Mouse (Mus musculus): ENCODE data around the gene Ceacam16.

Ceacam16 gene

GRCm38 (mm10) chr7:19843561-19843960 is 17.5 kb downstream of the Ceacam16 start:
- peak; percentile 72 to 82 for DNase-seq (ENCODE audit: low spot score in 2 of 2)

GRCm38 (mm10) chr7:19842885-19843504 is 18.1 kb downstream of the Ceacam16 start:
- DNase-seq (ENCODE audit: low spot score in 2 of 2): no peak

GRCm38 (mm10) chr7:19841686-19842413 is 19.2 kb downstream of the Ceacam16 start:
- peak; percentile 70 for DNase-seq (ENCODE audit: low spot score in 2 of 2)

DNA sequence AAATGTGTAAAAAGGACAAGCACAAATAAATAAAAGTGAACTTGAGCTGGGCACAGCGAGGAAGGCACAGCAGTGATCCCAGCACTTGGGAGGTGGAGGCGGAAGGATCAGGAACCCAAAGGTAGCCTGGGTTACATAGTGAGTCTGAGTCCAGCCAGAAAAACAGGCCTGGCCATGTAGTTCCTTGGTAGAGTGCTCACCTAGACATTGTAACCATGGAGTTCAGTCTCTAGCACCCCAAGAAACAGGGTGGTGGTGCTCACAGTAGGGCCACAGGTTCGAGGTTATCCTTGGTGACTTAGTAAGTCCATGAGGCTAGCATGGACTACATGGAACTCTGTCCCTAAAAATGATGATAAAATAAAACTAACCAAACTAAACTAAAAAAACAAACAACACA is 20.2 kb downstream of the Ceacam16 start:
- DNase-seq (ENCODE audit: low spot score in 2 of 2): no peak

DNA sequence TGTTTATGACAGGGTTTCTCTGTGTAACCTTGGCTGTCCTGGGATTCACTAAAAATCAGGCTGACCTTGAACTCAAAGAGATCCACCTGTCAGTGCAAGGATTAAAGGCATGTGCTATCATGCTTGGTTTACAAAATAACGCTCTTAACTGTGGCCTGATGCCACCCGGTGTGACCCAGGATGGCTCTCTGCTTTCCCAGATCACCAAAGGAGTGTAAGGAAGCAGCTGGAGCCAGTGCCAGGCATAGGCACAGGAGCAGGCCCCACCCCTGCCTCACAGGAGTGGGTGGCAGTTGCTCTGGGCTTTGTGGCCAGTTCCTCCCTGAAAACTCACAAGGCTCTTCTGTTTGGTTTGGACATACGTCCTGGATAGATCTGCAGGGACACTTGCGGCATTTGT is 20.7 kb downstream of the Ceacam16 start:
- DNase-seq (ENCODE audit: low spot score in 2 of 2): no peak

- DNase-seq (ENCODE audit: low spot score in 2 of 2): no peak
Measured at GRCm38 (mm10) chr7:19836843-19837242, 24.3 kb downstream of the Ceacam16 start.

GRCm38 (mm10) chr7:19834055-19834454 is 27.0 kb downstream of the Ceacam16 start:
- DNase-seq (ENCODE audit: low spot score in 2 of 2): no peak

GRCm38 (mm10) chr7:19831837-19832236 is 29.3 kb downstream of the Ceacam16 start:
- DNase-seq (ENCODE audit: low spot score in 2 of 2): no peak

GRCm38 (mm10) chr7:19830682-19831156 is 30.4 kb downstream of the Ceacam16 start:
- no peak for DNase-seq (ENCODE audit: low spot score in 2 of 2)

- DNase-seq (ENCODE audit: low spot score in 2 of 2): no peak
Measured at GRCm38 (mm10) chr7:19829694-19830093, 31.4 kb downstream of the Ceacam16 start.

GRCm38 (mm10) chr7:19826756-19827155 is 34.3 kb downstream of the Ceacam16 start:
- no peak for DNase-seq (ENCODE audit: low spot score in 2 of 2)

GRCm38 (mm10) chr7:19824182-19824973 is 36.7 kb downstream of the Ceacam16 start:
- peak; percentile 46 to 54 for DNase-seq (ENCODE audit: low spot score in 2 of 2)

GRCm38 (mm10) chr7:19823256-19824181 is 37.6 kb downstream of the Ceacam16 start:
- no peak for DNase-seq (ENCODE audit: low spot score in 2 of 2)

- DNase-seq (ENCODE audit: low spot score in 2 of 2): no peak
Measured at GRCm38 (mm10) chr7:19822604-19823058, 38.5 kb downstream of the Ceacam16 start, which contains the start of gene Bcl3. Gene Bcl3, minus strand, starts transcription at chr7:19822770.

DNA sequence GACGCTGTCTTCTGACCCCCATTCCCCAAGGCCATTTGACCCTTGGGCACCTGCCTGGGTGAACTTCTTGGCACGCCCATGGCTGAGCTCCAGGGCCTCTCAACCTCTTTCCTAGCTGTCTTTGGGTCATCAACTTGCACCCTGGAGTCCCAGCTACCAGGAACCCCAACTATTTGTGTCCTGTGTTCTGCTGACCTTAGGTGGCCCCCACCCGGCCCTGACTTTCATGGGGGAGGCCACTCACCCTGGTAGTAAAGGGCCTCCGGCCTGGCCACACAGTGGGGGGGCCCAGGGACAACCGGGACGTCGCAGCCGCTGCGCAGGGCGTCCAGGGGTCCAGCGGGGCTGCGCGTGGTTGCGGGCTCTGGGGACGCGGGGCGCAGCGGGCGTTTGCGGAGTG is 38.9 kb downstream of the Ceacam16 start:
- DNase-seq (ENCODE audit: low spot score in 2 of 2): no peak

DNA sequence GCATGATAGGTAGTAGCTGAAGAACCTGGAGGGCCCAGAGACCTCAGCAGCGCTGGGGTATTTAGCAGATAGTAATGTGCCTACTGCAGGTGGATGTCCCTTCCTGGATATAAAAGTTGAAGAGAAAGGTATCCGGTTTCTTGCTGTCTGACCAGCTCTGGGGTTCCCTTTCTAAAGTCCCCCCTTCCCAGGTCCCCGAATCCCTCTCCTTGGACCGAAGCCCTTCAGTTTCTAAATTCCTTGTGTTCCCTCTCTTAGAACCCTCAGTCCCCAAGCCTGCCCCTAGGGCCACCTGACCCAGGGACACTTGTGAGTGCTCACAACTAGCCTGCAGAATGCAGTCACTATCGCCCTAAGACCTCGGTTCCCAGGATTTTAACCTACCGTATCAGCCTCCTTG is 39.5 kb downstream of the Ceacam16 start:
- no peak for DNase-seq (ENCODE audit: low spot score in 2 of 2)

DNA sequence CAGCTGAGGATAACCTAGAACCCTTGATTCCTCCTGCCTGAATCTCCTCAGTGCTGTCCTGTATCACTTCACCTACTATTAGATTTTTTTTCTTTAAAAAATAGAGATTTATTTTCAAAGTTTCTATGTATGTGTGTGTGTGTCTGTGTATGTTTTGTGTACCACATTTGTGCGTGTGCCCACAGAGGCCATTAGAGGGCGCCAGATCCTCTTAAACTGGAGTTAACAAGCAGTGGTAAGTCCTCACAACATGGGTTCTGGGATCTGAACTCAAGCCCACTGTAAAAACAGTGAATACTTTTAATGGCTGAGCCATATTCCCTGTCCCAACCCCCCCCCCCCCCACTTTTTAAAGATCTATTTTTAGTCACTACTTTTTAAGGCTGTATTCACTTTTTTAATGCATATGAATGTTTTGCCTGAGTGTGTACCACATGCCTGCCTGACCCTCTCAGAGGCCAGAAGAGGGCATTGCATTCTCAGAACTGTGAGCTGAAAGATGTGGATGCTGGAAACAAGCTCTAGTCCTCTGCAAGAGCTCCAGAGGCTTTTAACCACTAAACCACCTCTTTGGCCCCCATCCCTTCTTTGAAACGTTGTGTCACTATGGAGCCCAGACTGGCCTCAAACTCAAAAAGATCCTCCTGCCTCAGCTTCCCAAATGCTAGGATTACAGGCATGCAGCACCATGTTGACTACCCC is 40.6 kb downstream of the Ceacam16 start:
- no peak for DNase-seq (ENCODE audit: low spot score in 2 of 2)

GRCm38 (mm10) chr7:19818875-19819274 is 42.2 kb downstream of the Ceacam16 start:
- no peak for DNase-seq (ENCODE audit: low spot score in 2 of 2)

DNA sequence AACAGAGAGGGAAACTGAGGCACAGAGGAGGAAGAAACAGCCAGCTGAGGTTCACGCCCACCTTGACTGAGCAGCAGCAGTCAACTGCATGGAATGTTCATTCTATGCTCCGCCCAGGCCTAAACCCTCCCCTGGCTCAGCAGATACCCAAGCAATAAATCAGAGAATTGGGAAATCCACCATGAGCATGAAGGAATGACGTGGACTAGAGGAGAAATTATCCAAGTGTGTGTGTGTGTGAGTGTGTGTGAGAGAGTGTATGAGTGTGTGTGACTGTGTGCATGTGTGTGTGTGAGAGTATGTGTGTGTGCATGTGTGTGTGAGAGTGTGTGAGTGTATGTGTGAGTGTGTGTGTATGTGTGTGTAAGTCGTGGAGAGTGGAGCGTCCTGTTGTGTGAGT is 42.7 kb downstream of the Ceacam16 start:
- DNase-seq (ENCODE audit: low spot score in 2 of 2): no peak

DNA sequence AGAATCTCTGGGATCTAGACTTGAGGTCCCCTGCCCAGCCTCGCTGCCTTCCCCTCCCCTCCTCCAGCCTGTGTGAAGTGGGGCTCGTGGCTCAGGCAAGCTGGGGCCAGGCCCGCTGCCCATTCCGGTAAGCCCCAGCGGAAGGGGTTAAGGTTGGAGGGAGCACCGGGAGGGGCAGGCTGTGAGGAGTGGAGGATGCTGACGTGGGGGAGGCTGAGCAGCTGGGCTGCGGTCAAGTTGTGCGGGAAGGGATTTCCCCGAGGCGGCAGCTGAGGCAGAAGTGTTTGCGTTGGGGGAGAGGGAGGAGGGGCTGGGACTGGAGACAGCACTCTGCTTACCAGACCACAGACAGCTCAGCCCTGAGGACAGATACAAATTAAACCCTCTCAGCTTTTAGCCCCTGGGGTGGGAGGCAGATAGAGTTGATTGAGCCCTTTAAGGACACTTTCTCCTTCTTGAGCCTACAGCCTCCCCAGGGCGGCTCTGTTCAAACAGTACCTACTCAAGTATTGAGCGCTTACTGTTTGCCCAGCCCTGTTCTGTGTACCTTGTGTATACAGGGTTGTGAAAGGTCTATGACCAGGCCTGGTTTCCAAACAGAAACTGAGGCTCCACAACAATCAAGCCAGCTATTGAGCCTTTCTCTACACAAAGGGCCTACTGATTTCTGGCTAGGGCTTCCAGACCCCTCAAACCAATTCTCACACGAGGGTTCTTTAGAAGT is 43.6 kb downstream of the Ceacam16 start:
- peak; percentile 68 to 76 for DNase-seq (ENCODE audit: low spot score in 2 of 2)
